Mouse (Mus musculus) ES-Bruce4 (cell line): ENCODE results near the gene Olfr876. TPM values are rescaled to one million over a fixed set of nuclear protein-coding genes. Genes with fewer than 3 reads are reported as not detected.

Experiments used
- H3K27ac ChIP-seq: 2 replicates; pipeline ENCODE4 v1.5.1; 2012; ENCODE audit warnings: low read length, inconsistent platforms; ENCODE audit not compliant: insufficient read depth
- H3K27me3 ChIP-seq: 2 replicates; pipeline ENCODE4 v1.6.1; 2012; ENCODE audit warnings: mild to moderate bottlenecking, low read length, inconsistent platforms; ENCODE audit not compliant: control insufficient read depth, poor library complexity, insufficient read depth, severe bottlenecking
- H3K36me3 ChIP-seq: 2 replicates; pipeline ENCODE4 v1.6.1; 2012; ENCODE audit warnings: inconsistent platforms, mild to moderate bottlenecking, low read length, moderate library complexity; ENCODE audit not compliant: control insufficient read depth, poor library complexity, insufficient read depth, severe bottlenecking
- H3K4me1 ChIP-seq: one replicate; pipeline ENCODE4 v1.8.1; 2011; ENCODE audit warnings: low read length; ENCODE audit not compliant: control insufficient read depth, insufficient read depth
- H3K4me3 ChIP-seq: 2 replicates; pipeline ENCODE4 v1.5.1; 2011; ENCODE audit warnings: low read depth, mild to moderate bottlenecking, low read length
- H3K9ac ChIP-seq: 2 replicates; pipeline ENCODE4 v1.6.1; 2012; ENCODE audit warnings: low read depth, mild to moderate bottlenecking, inconsistent platforms; ENCODE audit not compliant: poor library complexity, severe bottlenecking
- H3K9me3 ChIP-seq: replicated peaks from 2 replicates; pipeline ENCODE4 v1.6.1; 2012; ENCODE audit warnings: mild to moderate bottlenecking, low read length, inconsistent platforms; ENCODE audit not compliant: control insufficient read depth, poor library complexity, insufficient read depth, severe bottlenecking
- CTCF ChIP-seq: IDR thresholded peaks from one replicate; pipeline ENCODE4 v1.8.1; 2011; ENCODE audit warnings: low read depth, low read length
- EP300 ChIP-seq: IDR thresholded peaks from 2 replicates; pipeline ENCODE4 v1.6.1; 2011; ENCODE audit warnings: low read depth, low read length; ENCODE audit not compliant: insufficient read depth
- POLR2A ChIP-seq: IDR thresholded peaks from one replicate; pipeline ENCODE4 v1.8.1; 2011; ENCODE audit warnings: low read length; ENCODE audit not compliant: insufficient read depth
- polyA plus RNA-seq: library from polyadenylated mRNA; stranded (reverse); fragments of >200 nt; gene quantifications from 2 replicates; pipeline ENCODE4 v1.2.4, GENCODE M21; 2011; ENCODE audit warnings: low read depth; ENCODE audit not compliant: missing spikeins, insufficient read depth, insufficient read length

Gene Olfr876
- polyA plus RNA-seq, 1 experiment, result not detected

DNA sequence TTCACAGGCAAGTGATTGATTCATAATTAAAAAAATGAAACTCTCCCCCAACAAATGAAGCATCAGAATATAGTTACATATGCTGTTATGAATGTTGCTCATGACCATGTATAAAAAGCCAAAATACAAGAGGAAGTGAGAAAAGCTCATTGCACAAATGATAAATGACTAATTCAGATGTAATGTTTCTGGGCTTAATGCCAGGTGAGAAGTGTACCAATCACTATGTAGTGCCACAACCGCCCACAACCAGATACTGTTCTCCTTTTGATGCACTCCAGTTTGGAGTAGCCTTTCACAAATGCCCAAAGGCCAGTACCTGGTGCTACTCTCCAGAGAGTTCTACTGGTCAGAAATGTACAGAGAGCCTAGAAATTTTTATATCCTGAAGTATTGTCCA is 30.5 kb downstream of the Olfr876 start:
- H3K9me3 ChIP-seq, result no peaks in the 10 kb centered on the region
- no peak overlapping the region for H3K4me3 ChIP-seq
- no peaks in the 10 kb centered on the region for H3K27me3 ChIP-seq
- TF ChIP-seq CTCF, result no peak
- no peak for TF ChIP-seq POLR2A
- no peak for TF ChIP-seq EP300
- H3K27ac ChIP-seq, result no peak overlapping the region
- H3K36me3 ChIP-seq, result no peaks in the 10 kb centered on the region
- no peaks in the 10 kb centered on the region for H3K4me1 ChIP-seq
- H3K9ac ChIP-seq, result no peak overlapping the region

DNA sequence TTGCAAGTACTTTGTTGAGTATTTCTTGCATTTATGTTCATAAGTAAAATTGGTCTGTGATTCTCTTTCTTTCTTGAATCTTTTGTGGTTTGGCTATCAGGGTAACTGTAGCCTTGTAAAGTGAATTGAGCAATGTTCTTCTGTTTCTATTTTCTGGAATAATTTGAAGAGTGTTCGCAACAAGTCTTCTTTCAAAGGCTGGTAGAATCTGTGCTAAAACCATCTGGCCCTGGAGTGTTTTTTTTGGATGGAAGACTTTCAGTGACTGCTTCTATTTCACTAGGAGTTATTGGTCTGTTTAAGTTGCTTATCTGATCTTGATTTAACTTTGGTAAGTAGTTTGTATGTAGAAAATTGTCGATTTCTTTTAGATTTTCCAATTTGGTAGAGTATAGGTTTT is 46.4 kb downstream of the Olfr876 start:
- Histone ChIP-seq H3K4me1 (no peaks in the 10 kb centered on the region), H3K4me3 (no peak overlapping the region), H3K36me3 (no peaks in the 10 kb centered on the region), H3K9ac (no peak overlapping the region), H3K9me3 (no peaks in the 10 kb centered on the region), H3K27me3 (no peaks in the 10 kb centered on the region), H3K27ac (no peak overlapping the region)
- no peak for TF ChIP-seq EP300
- no peak for TF ChIP-seq CTCF
- TF ChIP-seq POLR2A, result no peak

DNA sequence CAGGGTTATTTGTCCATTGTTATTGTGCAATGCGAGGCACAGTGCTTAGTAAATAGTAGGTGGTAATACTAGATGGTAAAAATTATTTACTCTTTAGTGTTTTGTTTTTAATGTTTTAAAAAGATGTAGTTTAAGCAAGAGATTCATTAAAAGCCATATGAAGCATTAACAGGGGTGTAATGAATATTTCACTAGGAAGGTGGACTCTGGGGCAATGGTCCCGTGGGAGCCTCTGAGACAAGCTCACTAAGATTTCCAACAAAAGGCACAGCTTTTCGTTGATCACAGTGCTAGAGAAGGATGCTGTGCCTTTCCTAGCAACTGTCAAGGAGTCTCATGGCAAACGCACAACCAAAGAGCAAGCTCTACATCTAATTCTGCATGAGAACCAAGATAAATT is 51.1 kb downstream of the Olfr876 start, which contains the start of gene Olfr877:
Gene Olfr877 (plus strand): TSS at position 301 of the 400 bp plus-strand sequence.
- H3K9me3 ChIP-seq, result no peaks in the 10 kb centered on the region
- no peaks in the 10 kb centered on the region for H3K36me3 ChIP-seq
- TF ChIP-seq CTCF (no peak), POLR2A (no peak), EP300 (no peak)
- H3K9ac ChIP-seq, result no peak within 1 kb of the TSS
- no peaks in the 10 kb centered on the region for H3K27me3 ChIP-seq
- no peak within 1 kb of the TSS for H3K27ac ChIP-seq
- no peak within 1 kb of the TSS for H3K4me3 ChIP-seq
- H3K4me1 ChIP-seq, result no peaks in the 10 kb centered on the region

Other genes with a start within 250 kb of the Olfr876 start
- gene Siae, start 247.3 kb upstream of the Olfr876 start, polyA plus RNA-seq, result 9.4 and 10.0 TPM in 2 replicates
- gene Spa17, start 189.3 kb upstream of the Olfr876 start, polyA plus RNA-seq, result 5.3 and 7.1 TPM in 2 replicates
- gene Tbrg1, start 145.7 kb upstream of the Olfr876 start, polyA plus RNA-seq, result 184 and 191 TPM in 2 replicates
- gene Panx3, start 133.8 kb upstream of the Olfr876 start, polyA plus RNA-seq, result not detected in 2 replicates
- gene Olfr160, start 86.8 kb upstream of the Olfr876 start, polyA plus RNA-seq, result not detected in 2 replicates
- gene Olfr874, start 57.9 kb upstream of the Olfr876 start, polyA plus RNA-seq, result not detected in 2 replicates
- gene Olfr875, start 31.2 kb upstream of the Olfr876 start, polyA plus RNA-seq, result not detected in 2 replicates
- gene Olfr877, start 51.2 kb downstream of the Olfr876 start, polyA plus RNA-seq, result not detected in 2 replicates
- gene Olfr145, start 93.7 kb downstream of the Olfr876 start, polyA plus RNA-seq, result not detected in 2 replicates
- not detected in 2 replicates for gene Olfr878, start 114.8 kb downstream of the Olfr876 start, polyA plus RNA-seq
- gene Olfr881, start 188.8 kb downstream of the Olfr876 start, polyA plus RNA-seq, result not detected in 2 replicates
- not detected in 2 replicates for gene Olfr883, start 222.8 kb downstream of the Olfr876 start, polyA plus RNA-seq
- not detected in 2 replicates for gene Olfr884, start 243.5 kb downstream of the Olfr876 start, polyA plus RNA-seq